Mouse (Mus musculus): ENCODE measurements at regions not wholly inside any gene's neighbourhood (a gene's known extent, or its start where the extent isn't known, plus 50 kb on each side); places are given as distances from the start of the nearest gene placed in this dataset.

DNA sequence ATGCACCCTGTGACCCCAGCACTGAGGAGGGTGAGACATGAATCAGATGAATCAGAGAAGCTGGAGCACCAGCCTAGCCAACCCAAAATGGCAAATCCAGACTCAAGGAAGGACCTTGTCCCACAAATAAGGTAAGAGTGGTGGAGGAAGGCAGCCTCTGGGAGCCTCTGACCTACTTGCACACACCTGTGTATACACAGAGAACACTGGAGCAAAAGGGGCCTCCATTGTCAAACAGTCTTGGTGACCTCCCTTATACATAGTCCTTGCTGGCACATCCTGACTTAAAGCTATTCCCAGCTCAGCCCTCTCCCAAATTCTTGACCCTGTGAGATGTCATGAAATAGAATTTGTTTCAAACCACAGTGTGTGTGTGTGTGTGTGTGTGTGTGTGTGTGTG lies 57.1 kb downstream of the Inhbb start:
- Histone ChIP-seq H3K27ac (no peak overlapping the region), H3K4me3 (no peak overlapping the region)
- TF ChIP-seq CTCF (IDR thresholded peaks at IDR 0.05): no peak
- DNase-seq: no peak
- intact Hi-C loops (cut with DNase I): no loop called here

DNA sequence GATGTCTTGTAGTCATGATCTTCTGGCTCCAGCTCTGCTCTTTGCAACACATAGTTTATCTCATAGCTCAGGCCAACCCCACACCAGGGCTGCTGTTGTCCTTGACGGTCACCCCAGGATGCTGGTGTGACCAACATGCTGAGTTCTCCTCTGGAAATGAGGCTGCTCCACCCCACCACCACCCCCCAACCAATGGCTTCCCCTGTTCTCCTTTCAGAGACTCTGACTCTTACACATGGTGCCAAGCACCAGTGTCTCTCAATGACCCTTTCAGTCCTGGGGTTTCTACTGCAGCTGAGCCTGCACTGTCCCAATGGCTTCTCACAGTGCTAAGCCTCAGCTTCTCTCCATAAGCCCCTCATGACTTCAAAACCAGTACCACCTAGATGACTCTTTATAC lies 64.0 kb downstream of the Inhbb start:
- H3K4me3 ChIP-seq: no peak overlapping the region
- DNase-seq: no peak
- no peak overlapping the region for H3K27ac ChIP-seq
- intact Hi-C loops (cut with DNase I): no loop called here
- no peak for TF ChIP-seq CTCF (IDR thresholded peaks at IDR 0.05)

DNA sequence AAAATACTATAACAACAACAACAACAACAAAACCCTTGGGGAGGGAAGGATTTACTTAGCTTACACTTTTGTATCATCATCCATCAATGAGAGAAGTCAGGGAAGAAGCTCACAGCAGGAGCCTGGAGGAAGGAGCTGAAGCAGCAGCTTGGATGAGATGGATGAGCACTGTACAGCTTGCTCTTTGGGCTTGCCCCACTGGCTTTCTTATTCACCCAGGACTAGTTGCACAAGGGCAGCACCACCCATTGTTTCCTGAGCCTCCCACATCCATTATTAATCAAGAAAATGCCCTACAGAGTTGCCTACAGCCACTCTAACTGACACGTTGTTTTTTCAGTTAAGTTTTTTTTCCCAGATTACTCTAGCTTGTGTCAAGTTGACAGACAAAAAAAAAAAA lies 65.1 kb downstream of the Inhbb start:
- no peak for TF ChIP-seq CTCF (IDR thresholded peaks at IDR 0.05)
- no peak for DNase-seq
- intact Hi-C loops (cut with DNase I): no loop called here
- H3K4me3 ChIP-seq: no peak overlapping the region
- no peak overlapping the region for H3K27ac ChIP-seq

DNA sequence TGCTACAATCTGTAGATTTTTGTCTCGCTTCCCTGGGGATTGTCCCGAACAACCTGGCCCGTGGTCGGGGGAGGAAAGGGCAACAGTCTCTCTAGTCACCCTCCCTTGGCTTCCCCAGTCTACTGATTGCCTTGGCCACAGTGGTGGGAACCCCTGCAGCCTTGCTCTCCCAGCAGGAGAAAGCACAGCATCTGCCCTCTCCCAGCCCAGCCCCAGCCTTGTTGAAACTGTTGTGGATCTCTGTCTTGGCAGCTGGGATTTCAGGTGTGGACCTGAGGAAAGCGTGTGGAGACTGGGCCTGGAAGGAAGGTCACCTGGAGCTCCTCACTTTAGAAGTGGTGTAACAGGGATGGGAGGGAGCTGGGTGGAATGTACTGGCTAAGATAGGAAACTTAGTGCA lies 66.6 kb downstream of the Inhbb start:
- intact Hi-C loops (cut with DNase I): no loop called here
- no peak for DNase-seq
- no peak overlapping the region for H3K4me3 ChIP-seq
- TF ChIP-seq CTCF (IDR thresholded peaks at IDR 0.05): no peak
- no peak overlapping the region for H3K27ac ChIP-seq

- intact Hi-C loops (cut with DNase I): no loop called here
- no peak for TF ChIP-seq CTCF (IDR thresholded peaks at IDR 0.05)
Observed at GRCm38 (mm10) chr1:119351567-119351966, 70.5 kb downstream of the Inhbb start.

DNA sequence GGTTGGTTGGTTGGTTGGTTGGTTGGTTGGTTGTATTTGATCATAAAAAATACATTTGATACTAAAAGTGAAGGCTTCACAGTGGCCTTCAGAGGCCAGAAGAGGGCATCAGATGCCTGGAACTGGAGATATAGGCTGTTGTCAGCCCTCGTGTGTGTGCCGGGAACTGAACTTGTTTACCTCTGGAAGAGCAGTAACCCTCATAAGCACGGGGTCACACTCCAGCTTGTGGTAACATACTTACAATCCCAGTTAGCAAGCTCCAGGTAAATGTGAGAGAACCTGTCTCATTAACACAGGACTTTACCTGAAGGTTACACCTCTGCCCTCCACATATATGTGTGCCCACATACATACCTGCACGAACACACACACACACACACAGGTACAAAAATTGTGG lies 71.2 kb downstream of the Inhbb start:
- DNase-seq: no peak
- intact Hi-C loops (cut with DNase I): no loop called here
- no peak for TF ChIP-seq CTCF (IDR thresholded peaks at IDR 0.05)
- no peak overlapping the region for H3K27ac ChIP-seq
- no peak overlapping the region for H3K4me3 ChIP-seq

More at GRCm38 (mm10) chr1:119351567-119351966, 70.5 kb downstream of the Inhbb start:
- no peak for DNase-seq
- no peak overlapping the region for H3K27ac ChIP-seq
- H3K4me3 ChIP-seq: no peak overlapping the region

GRCm38 (mm10) chr1:119350296-119350695 lies 71.8 kb downstream of the Inhbb start:
- no peak overlapping the region for H3K27ac ChIP-seq
- no peak for TF ChIP-seq CTCF (IDR thresholded peaks at IDR 0.05)
- intact Hi-C loops (cut with DNase I): no loop called here
- DNase-seq: no peak
- H3K4me3 ChIP-seq: no peak overlapping the region

DNA sequence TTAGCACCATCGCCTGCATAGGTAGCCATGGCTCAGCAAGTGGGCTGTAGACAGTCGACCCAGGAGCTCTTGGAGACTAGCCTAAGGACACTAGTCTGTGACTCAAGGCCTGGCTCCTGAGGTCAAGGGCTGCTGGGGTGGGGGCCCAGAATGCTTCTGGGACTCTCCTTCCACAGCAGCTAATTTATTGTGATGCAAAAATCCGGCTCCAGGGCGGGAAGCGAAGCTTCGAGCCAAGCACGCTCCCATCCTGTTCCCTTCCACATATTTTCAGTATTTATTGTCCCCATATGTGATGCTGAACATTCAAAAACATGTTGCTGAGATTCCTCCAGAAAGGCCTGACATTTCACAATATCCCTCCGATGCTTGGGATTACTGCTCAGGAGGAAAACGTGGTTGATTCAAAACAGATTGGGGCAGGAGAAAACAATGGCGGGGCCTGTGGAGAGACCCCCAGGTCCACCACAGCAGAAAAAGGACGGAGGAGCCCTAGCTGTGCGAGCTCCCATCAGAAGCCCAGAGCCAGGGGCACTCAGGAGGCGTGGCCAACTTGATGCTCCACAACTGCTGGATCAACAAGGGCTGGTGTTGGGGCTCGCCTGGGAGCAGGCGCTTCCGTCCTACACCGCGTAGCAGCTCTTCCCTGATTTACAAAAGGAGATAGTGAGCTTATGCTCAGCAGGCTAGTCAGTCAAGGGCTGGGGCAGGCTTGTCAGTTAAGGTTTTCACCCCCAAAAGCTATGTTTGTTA lies 73.4 kb downstream of the Inhbb start:
- Histone ChIP-seq H3K4me3 (no peak overlapping the region), H3K27ac (no peak overlapping the region)
- intact Hi-C loops (cut with DNase I): no loop called here
- peak; percentile 40 for DNase-seq
- TF ChIP-seq CTCF (IDR thresholded peaks at IDR 0.05): no peak

GRCm38 (mm10) chr1:119347749-119348148 lies 74.3 kb downstream of the Inhbb start:
- Histone ChIP-seq H3K27ac (no peak overlapping the region), H3K4me3 (no peak overlapping the region)
- no peak for TF ChIP-seq CTCF (IDR thresholded peaks at IDR 0.05)
- DNase-seq: no peak
- intact Hi-C loops (cut with DNase I): no loop called here

GRCm38 (mm10) chr1:119346634-119347155 lies 75.4 kb downstream of the Inhbb start:
- no peak overlapping the region for H3K27ac ChIP-seq
- no peak overlapping the region for H3K4me3 ChIP-seq
- TF ChIP-seq CTCF (IDR thresholded peaks at IDR 0.05): no peak
- peak; percentile 51 for DNase-seq
- intact Hi-C loops (cut with DNase I): no loop called here

- no peak for TF ChIP-seq CTCF (IDR thresholded peaks at IDR 0.05)
- Histone ChIP-seq H3K4me3 (no peak overlapping the region), H3K27ac (no peak overlapping the region)
- intact Hi-C loops (cut with DNase I): no loop called here
- DNase-seq: no peak
Observed at GRCm38 (mm10) chr1:119345115-119345791, 76.8 kb downstream of the Inhbb start.

DNA sequence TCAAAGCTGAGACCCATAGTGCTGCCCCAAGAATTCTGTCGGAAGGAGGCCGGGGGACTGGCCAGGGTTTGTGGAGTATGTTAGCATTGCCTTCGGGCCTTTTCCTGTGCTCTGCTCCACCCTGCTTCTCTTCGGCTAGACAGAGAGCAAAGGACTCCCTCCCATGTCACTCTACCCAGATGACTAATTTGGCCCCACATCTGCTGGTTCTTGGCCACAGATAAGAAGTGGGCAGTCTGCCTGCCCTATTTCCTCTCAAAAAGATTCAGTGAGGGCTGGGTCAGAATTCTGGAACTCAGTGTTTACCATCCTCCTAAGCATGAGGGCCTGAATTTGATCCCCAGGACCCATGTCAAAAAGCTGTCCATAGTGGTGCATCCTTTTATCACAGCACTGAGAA lies 78.0 kb downstream of the Inhbb start:
- peak; percentile 53 for DNase-seq
- no peak for TF ChIP-seq CTCF (IDR thresholded peaks at IDR 0.05)
- Histone ChIP-seq H3K27ac (no peak overlapping the region), H3K4me3 (no peak overlapping the region)
- intact Hi-C loops (cut with DNase I): no loop called here

GRCm38 (mm10) chr1:119335171-119335570 lies 86.9 kb downstream of the Inhbb start:
- TF ChIP-seq CTCF (IDR thresholded peaks at IDR 0.05): no peak
- H3K27ac ChIP-seq: no peak overlapping the region
- no peak overlapping the region for H3K4me3 ChIP-seq
- no peak for DNase-seq
- intact Hi-C loops (cut with DNase I): no loop called here

All from gastrocnemius, adult 2 months (tissue).